Mouse (Mus musculus) WW6 (cell line): ENCODE data around the gene Nampt.

ENCODE experiments used
- DNase-seq: peaks from one replicate; pipeline ENCODE4 v3.0.0-alpha.2; 2013; ENCODE audit warnings: low read depth, low spot score

Nampt gene

GRCm38 (mm10) chr12:32819416-32819815 is at the start of gene Nampt:
Gene Nampt, plus strand, starts transcription at chr12:32819545.
- no peak for DNase-seq

GRCm38 (mm10) chr12:32770766-32771165 is 48.6 kb upstream of the Nampt start:
- no peak for DNase-seq

- no peak for DNase-seq
Measured at GRCm38 (mm10) chr12:32774592-32774991, 44.8 kb upstream of the Nampt start.

GRCm38 (mm10) chr12:32789092-32789491 is 30.3 kb upstream of the Nampt start:
- no peak for DNase-seq

GRCm38 (mm10) chr12:32795765-32796471 is 23.4 kb upstream of the Nampt start:
- no peak for DNase-seq

GRCm38 (mm10) chr12:32797438-32797837 is 21.9 kb upstream of the Nampt start:
- no peak for DNase-seq

GRCm38 (mm10) chr12:32801078-32801477 is 18.3 kb upstream of the Nampt start:
- DNase-seq, result no peak

GRCm38 (mm10) chr12:32805559-32805958 is 13.8 kb upstream of the Nampt start:
- DNase-seq, result no peak

GRCm38 (mm10) chr12:32819823-32820605 is 669 bp downstream of the Nampt start:
- DNase-seq, result peak; percentile 92

- peak; percentile 29 for DNase-seq
Measured at GRCm38 (mm10) chr12:32820688-32821503, 1.6 kb downstream of the Nampt start.

GRCm38 (mm10) chr12:32821504-32822011 is 2.2 kb downstream of the Nampt start:
- no peak for DNase-seq

GRCm38 (mm10) chr12:32822066-32822465 is 2.7 kb downstream of the Nampt start:
- DNase-seq, result no peak

GRCm38 (mm10) chr12:32824586-32824985 is 5.2 kb downstream of the Nampt start:
- DNase-seq, result peak; percentile 42

GRCm38 (mm10) chr12:32826971-32827370 is 7.6 kb downstream of the Nampt start:
- peak; percentile 18 for DNase-seq

- no peak for DNase-seq
Measured at GRCm38 (mm10) chr12:32828137-32828760, 8.9 kb downstream of the Nampt start.

GRCm38 (mm10) chr12:32829321-32830090 is 10.2 kb downstream of the Nampt start:
- no peak for DNase-seq

GRCm38 (mm10) chr12:32832076-32832475 is 12.7 kb downstream of the Nampt start:
- DNase-seq, result no peak

- DNase-seq, result no peak
Measured at GRCm38 (mm10) chr12:32834781-32835180, 15.4 kb downstream of the Nampt start.

- DNase-seq, result no peak
Measured at GRCm38 (mm10) chr12:32835235-32835634, 15.9 kb downstream of the Nampt start.

GRCm38 (mm10) chr12:32838406-32838805 is 19.1 kb downstream of the Nampt start:
- no peak for DNase-seq

GRCm38 (mm10) chr12:32838954-32839353 is 19.6 kb downstream of the Nampt start:
- no peak for DNase-seq
